Mouse (Mus musculus): ENCODE results near the gene Tcam1. TPM values are rescaled to one million over a fixed set of nuclear protein-coding genes. Genes with fewer than 3 reads are reported as not detected.

The Tcam1 gene
- total and polyA plus RNA-seq, 3 experiments = 0.10 TPM; not detected in 2

GRCm38 (mm10) chr11:106305348-106306064, 29.0 kb downstream of the Tcam1 start:
- DNase-seq = peak in 1 of 2 experiments; percentile 41
- intact Hi-C loops (cut with DNase I) = loop anchor here (2.0 kb wide), 1 partner anchor 19 kb away; no protein-coding TSS in a partner anchor
- Histone ChIP-seq H3K4me1 (ENCODE audit: control insufficient read depth, insufficient read depth, low read length) (no peaks in the 10 kb centered on the region), H3K4me3 (no peak overlapping the region), H3K27ac (no peak overlapping the region), H3K36me3 (ENCODE audit: control insufficient read depth, insufficient read depth, low read length) (no peaks in the 10 kb centered on the region), H3K79me2 (replicated peaks; ENCODE audit: control insufficient read depth, insufficient read depth, low read length) (no peaks in the 10 kb centered on the region), H3K27me3 (ENCODE audit: control insufficient read depth, insufficient read depth, low read length) (no peaks in the 10 kb centered on the region), H3K9ac (ENCODE audit: low read depth, low read length) (no peak overlapping the region)
- TF ChIP-seq POLR2A (IDR thresholded peaks at IDR 0.05; ENCODE audit: insufficient read depth, low read depth, low read length) (no peak), EP300 (IDR thresholded peaks at IDR 0.05; ENCODE audit: insufficient read depth, low read depth, low read length) (no peak), CTCF (IDR thresholded peaks at IDR 0.05) (no peak)
- 76% methylated on average over 10 of the region's 10 CpGs for WGBS

GRCm38 (mm10) chr11:106306065-106306385, 29.6 kb downstream of the Tcam1 start:
- no peak for DNase-seq
- Histone ChIP-seq H3K27ac (no peak overlapping the region), H3K4me1 (ENCODE audit: control insufficient read depth, insufficient read depth, low read length) (no peaks in the 10 kb centered on the region), H3K4me3 (no peak overlapping the region), H3K27me3 (ENCODE audit: control insufficient read depth, insufficient read depth, low read length) (no peaks in the 10 kb centered on the region), H3K36me3 (ENCODE audit: control insufficient read depth, insufficient read depth, low read length) (no peaks in the 10 kb centered on the region), H3K9ac (ENCODE audit: low read depth, low read length) (no peak overlapping the region), H3K79me2 (replicated peaks; ENCODE audit: control insufficient read depth, insufficient read depth, low read length) (no peaks in the 10 kb centered on the region)
- 82% methylated on average over 3 of the region's 3 CpGs for WGBS
- intact Hi-C loops (cut with DNase I) = no loop called here
- TF ChIP-seq EP300 (IDR thresholded peaks at IDR 0.05; ENCODE audit: insufficient read depth, low read depth, low read length) (no peak), POLR2A (IDR thresholded peaks at IDR 0.05; ENCODE audit: insufficient read depth, low read depth, low read length) (no peak), CTCF (IDR thresholded peaks at IDR 0.05) (no peak)

GRCm38 (mm10) chr11:106306758-106307157, 30.3 kb downstream of the Tcam1 start:
- DNase-seq = no peak
- WGBS = 90% methylated on average over 9 of the region's 9 CpGs
- H3K9ac ChIP-seq (ENCODE audit: low read depth, low read length) = no peak overlapping the region
- H3K79me2 ChIP-seq (replicated peaks; ENCODE audit: control insufficient read depth, insufficient read depth, low read length) = no peaks in the 10 kb centered on the region
- intact Hi-C loops (cut with DNase I) = no loop called here
- no peak overlapping the region for H3K27ac ChIP-seq
- H3K36me3 ChIP-seq (ENCODE audit: control insufficient read depth, insufficient read depth, low read length) = no peaks in the 10 kb centered on the region
- H3K4me3 ChIP-seq = no peak overlapping the region
- no peaks in the 10 kb centered on the region for H3K27me3 ChIP-seq (ENCODE audit: control insufficient read depth, insufficient read depth, low read length)
- TF ChIP-seq CTCF (IDR thresholded peaks at IDR 0.05) (no peak), POLR2A (IDR thresholded peaks at IDR 0.05; ENCODE audit: insufficient read depth, low read depth, low read length) (no peak), EP300 (IDR thresholded peaks at IDR 0.05; ENCODE audit: insufficient read depth, low read depth, low read length) (no peak)
- H3K4me1 ChIP-seq (ENCODE audit: control insufficient read depth, insufficient read depth, low read length) = no peaks in the 10 kb centered on the region

GRCm38 (mm10) chr11:106307432-106307831, 31.0 kb downstream of the Tcam1 start:
- intact Hi-C loops (cut with DNase I) = no loop called here
- Histone ChIP-seq H3K27me3 (ENCODE audit: control insufficient read depth, insufficient read depth, low read length) (no peaks in the 10 kb centered on the region), H3K9ac (ENCODE audit: low read depth, low read length) (no peak overlapping the region), H3K4me1 (ENCODE audit: control insufficient read depth, insufficient read depth, low read length) (no peaks in the 10 kb centered on the region), H3K79me2 (replicated peaks; ENCODE audit: control insufficient read depth, insufficient read depth, low read length) (no peaks in the 10 kb centered on the region), H3K36me3 (ENCODE audit: control insufficient read depth, insufficient read depth, low read length) (no peaks in the 10 kb centered on the region), H3K27ac (no peak overlapping the region), H3K4me3 (no peak overlapping the region)
- WGBS = 49% methylated on average over 5 of the region's 5 CpGs
- no peak for TF ChIP-seq EP300 (IDR thresholded peaks at IDR 0.05; ENCODE audit: insufficient read depth, low read depth, low read length)
- TF ChIP-seq POLR2A (IDR thresholded peaks at IDR 0.05; ENCODE audit: insufficient read depth, low read depth, low read length) = no peak
- no peak for TF ChIP-seq CTCF (IDR thresholded peaks at IDR 0.05)
- DNase-seq = no peak

- H3K79me2 ChIP-seq (replicated peaks; ENCODE audit: control insufficient read depth, insufficient read depth, low read length) = no peaks in the 10 kb centered on the region
- no peak overlapping the region for H3K27ac ChIP-seq
- 70% methylated on average over 11 of the region's 11 CpGs for WGBS
- H3K9ac ChIP-seq (ENCODE audit: low read depth, low read length) = no peak overlapping the region
- no peaks in the 10 kb centered on the region for H3K4me1 ChIP-seq (ENCODE audit: control insufficient read depth, insufficient read depth, low read length)
- no peak overlapping the region for H3K4me3 ChIP-seq
- no peaks in the 10 kb centered on the region for H3K36me3 ChIP-seq (ENCODE audit: control insufficient read depth, insufficient read depth, low read length)
- no peaks in the 10 kb centered on the region for H3K27me3 ChIP-seq (ENCODE audit: control insufficient read depth, insufficient read depth, low read length)
- intact Hi-C loops (cut with DNase I) = no loop called here
- no peak for TF ChIP-seq CTCF (IDR thresholded peaks at IDR 0.05)
- TF ChIP-seq POLR2A (IDR thresholded peaks at IDR 0.05; ENCODE audit: insufficient read depth, low read depth, low read length) = no peak
- TF ChIP-seq EP300 (IDR thresholded peaks at IDR 0.05; ENCODE audit: insufficient read depth, low read depth, low read length) = no peak
- peak in 1 of 2 experiments; percentile 61 for DNase-seq
Observed at GRCm38 (mm10) chr11:106308162-106308561, 31.7 kb downstream of the Tcam1 start.

- DNase-seq = peak in 1 of 2 experiments; percentile 44
- Histone ChIP-seq H3K4me3 (no peak overlapping the region), H3K4me1 (ENCODE audit: control insufficient read depth, insufficient read depth, low read length) (no peaks in the 10 kb centered on the region), H3K79me2 (replicated peaks; ENCODE audit: control insufficient read depth, insufficient read depth, low read length) (no peaks in the 10 kb centered on the region), H3K36me3 (ENCODE audit: control insufficient read depth, insufficient read depth, low read length) (no peaks in the 10 kb centered on the region), H3K27ac (no peak overlapping the region), H3K27me3 (ENCODE audit: control insufficient read depth, insufficient read depth, low read length) (no peaks in the 10 kb centered on the region), H3K9ac (ENCODE audit: low read depth, low read length) (no peak overlapping the region)
- intact Hi-C loops (cut with DNase I) = no loop called here
- no peak for TF ChIP-seq CTCF (IDR thresholded peaks at IDR 0.05)
- no peak for TF ChIP-seq POLR2A (IDR thresholded peaks at IDR 0.05; ENCODE audit: insufficient read depth, low read depth, low read length)
- no peak for TF ChIP-seq EP300 (IDR thresholded peaks at IDR 0.05; ENCODE audit: insufficient read depth, low read depth, low read length)
- WGBS = 83% methylated on average over 5 of the region's 5 CpGs
Observed at GRCm38 (mm10) chr11:106310123-106310522, 33.7 kb downstream of the Tcam1 start.
